Mouse (Mus musculus) brain, embryonic 14.5 days (tissue): ENCODE results near the gene Gm10153. TPM values are rescaled to one million over a fixed set of nuclear protein-coding genes. Genes with fewer than 3 reads are reported as not detected.
"Not testable (repeated sequence)": the region's sequence is repeated elsewhere in the genome, so short reads cannot be mapped to it uniquely, and the experiment has no call there.

Experiments
- DNase-seq: peaks from one replicate; pipeline ENCODE4 v3.0.0-alpha.2; 2011; ENCODE audit warnings: low read depth
- CTCF ChIP-seq: fragments of 200-500 bp; IDR thresholded peaks from 2 replicates; pipeline ENCODE4 v1.5.1; 2012; ENCODE audit warnings: inconsistent platforms, mild to moderate bottlenecking, moderate library complexity, borderline replicate concordance; ENCODE audit not compliant: insufficient read depth, insufficient read length; ENCODE audit errors: extremely low read depth
- POLR2A ChIP-seq: fragments of 200-500 bp; IDR thresholded peaks from 2 replicates; pipeline ENCODE4 v1.6.1; 2012; ENCODE audit warnings: mild to moderate bottlenecking, inconsistent platforms, borderline replicate concordance; ENCODE audit not compliant: poor library complexity, insufficient read depth, insufficient read length, severe bottlenecking; ENCODE audit errors: extremely low read depth
- polyA plus RNA-seq: library from polyadenylated mRNA; depleted of rRNA; stranded (reverse); fragments of >200 nt; gene quantifications from 2 replicates; pipeline ENCODE4 v1.2.3, GENCODE M21; 2012; rRNA removed

Gm10153 gene
- polyA plus RNA-seq, 1 experiment = not detected

DNA sequence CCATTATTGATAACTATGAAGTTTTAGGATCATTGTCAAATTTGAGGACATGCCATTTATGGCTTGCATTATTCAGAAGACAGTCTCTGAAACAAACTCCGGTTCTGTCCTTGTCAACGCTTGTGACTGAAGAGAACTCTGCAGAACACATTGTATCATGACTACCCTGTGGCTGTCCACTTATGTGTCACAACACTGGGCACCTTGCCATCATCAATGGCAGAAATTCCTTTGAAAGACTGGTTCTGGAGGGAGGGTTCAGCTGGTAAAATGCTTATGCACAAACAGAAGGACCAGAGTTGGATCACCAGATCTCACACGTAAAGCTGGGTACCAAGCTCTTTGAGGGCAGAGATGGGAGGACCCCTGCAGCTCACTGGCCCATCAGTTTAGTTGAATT, 30.8 kb downstream of the Gm10153 start:
- TF ChIP-seq POLR2A (no peak), CTCF (no peak)

GRCm38 (mm10) chr7:142157013-142157412, 33.2 kb downstream of the Gm10153 start, which contains the start of gene Gm29735:
Gene Gm29735, minus strand, starts transcription at chr7:142157113.
- not testable (repeated sequence) for DNase-seq

More for the DNA sequence above, 30.8 kb downstream of the Gm10153 start:
- no peak for DNase-seq

- DNase-seq = peak; percentile 2
- no peak for TF ChIP-seq POLR2A
- no peak for TF ChIP-seq CTCF
Observed at GRCm38 (mm10) chr7:142155308-142155707, 34.9 kb downstream of the Gm10153 start.

DNA sequence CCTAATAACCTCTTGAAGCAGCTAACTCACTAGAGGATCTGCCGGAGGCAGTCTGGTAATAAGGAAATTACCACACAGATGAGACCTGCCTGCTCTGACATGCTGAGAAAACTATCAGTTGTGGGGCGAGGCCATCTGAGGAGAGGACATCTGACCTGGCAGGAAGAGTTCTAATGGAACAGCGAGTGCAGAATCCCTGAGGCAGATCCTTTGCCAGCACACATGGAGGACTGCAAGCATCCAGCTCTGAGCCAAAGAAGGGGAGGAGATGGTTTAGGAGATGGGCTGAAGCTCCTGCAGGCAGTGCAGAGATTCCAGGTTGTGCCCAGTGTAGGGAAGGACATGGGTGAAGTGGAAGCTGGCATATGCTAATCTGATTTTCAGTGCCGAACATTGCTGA, 38.0 kb downstream of the Gm10153 start:
- TF ChIP-seq CTCF = no peak
- TF ChIP-seq POLR2A = no peak
- no peak for DNase-seq

GRCm38 (mm10) chr7:142148633-142149032, 41.6 kb downstream of the Gm10153 start:
- TF ChIP-seq POLR2A = no peak
- TF ChIP-seq CTCF = no peak
- no peak for DNase-seq

GRCm38 (mm10) chr7:142146033-142146432, 44.2 kb downstream of the Gm10153 start:
- peak; percentile 73 for DNase-seq
- TF ChIP-seq POLR2A (no peak), CTCF (peak; percentile 60; the same call in 1 of the 2 replicates)

DNA sequence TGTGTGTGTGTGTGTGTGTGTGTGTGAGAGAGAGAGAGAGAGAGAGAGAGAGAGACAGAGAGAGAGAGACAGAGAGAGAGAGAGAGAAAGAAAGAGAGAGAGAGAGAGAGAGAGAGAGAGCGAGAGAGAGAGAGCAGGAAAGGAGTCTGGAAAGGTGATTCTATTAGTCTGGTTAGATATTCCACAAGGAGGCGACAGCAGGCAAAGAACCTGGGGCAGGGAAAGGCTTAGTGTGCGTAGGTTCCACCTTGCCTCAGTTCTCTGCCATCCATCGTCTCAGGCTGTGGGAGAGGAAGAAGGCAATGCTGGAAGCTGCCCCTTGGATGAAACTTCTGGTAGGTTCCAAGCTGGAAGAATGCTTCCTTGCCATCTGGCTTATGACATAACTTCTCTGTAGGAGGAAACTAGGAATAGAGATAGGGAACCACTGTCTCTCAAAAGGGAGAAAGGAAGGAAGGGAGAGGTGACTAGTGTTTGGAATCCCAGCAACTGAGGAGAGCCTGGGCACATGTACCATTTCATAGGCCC, 44.7 kb downstream of the Gm10153 start:
- DNase-seq = no peak
- TF ChIP-seq POLR2A = no peak

DNA sequence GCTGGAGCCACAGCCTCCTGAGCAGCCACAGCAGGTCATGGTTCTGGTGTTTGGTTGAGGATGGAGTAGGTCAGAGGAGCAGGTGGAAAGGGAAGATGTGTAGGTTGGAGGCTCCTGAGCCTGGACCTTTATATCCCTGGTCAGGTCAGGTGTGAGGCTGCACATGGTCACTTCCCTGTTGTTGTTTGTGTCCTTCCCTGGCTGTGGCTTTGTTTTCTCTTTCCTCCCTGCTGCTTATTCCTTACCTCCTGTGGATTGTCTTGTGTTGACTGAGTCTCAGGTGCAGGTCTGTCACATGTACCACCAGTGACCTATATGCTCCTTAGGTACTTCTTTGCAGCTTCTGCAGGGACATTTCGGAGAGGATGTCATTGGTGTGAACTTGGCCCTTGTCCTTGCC, 45.7 kb downstream of the Gm10153 start, which contains the start of gene Gm45337:
Gene Gm45337, minus strand, starts transcription at position 101 of the 400 bp plus-strand sequence.
- TF ChIP-seq CTCF = no peak
- TF ChIP-seq POLR2A = no peak
- no peak for DNase-seq

DNA sequence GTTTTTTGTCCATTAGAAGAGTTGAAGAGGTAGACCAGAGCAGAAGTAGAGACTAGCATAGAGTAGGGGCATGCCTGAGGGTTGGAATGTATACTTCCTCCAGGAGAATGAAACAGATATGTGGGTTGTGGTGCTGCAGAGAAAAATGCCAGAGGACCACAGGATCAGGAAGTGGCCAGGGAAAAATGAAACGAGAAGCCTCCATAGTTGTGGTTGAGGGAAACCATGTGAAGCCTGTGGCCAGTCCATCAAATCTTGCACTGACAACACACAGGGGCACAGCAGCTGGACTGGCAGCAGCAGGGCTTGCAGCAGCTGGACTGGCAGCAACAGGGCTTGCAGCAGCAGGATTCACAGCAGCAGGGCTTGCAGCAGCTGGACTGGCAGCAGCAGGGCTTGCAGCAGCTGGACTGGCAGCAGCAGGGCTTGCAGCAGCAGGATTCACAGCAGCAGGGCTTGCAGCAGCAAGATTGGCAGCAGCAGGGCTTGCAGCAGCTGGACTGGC, 46.6 kb downstream of the Gm10153 start:
- not testable (repeated sequence) for DNase-seq

GRCm38 (mm10) chr7:142140696-142141095, 49.5 kb downstream of the Gm10153 start:
- DNase-seq = no peak
- TF ChIP-seq POLR2A (no peak), CTCF (no peak)

Other genes starting within 250 kb of the Gm10153 start
- 179 and 184 TPM in 2 replicates for gene Brsk2, start 240.6 kb downstream of the Gm10153 start, polyA plus RNA-seq
- 39.4 and 46.5 TPM in 2 replicates for gene Mob2, start 129.3 kb downstream of the Gm10153 start, polyA plus RNA-seq
- 93.1 and 145 TPM in 2 replicates for gene Dusp8, start 94.5 kb downstream of the Gm10153 start, polyA plus RNA-seq
- not detected in 2 replicates for gene Gm45618, start 69.7 kb downstream of the Gm10153 start, polyA plus RNA-seq
- not detected in 2 replicates for gene Gm39115, start 54.4 kb downstream of the Gm10153 start, polyA plus RNA-seq
- 0.06 TPM in 1 of 2 replicates, not detected in the other for gene Gm45337, start 45.8 kb downstream of the Gm10153 start, polyA plus RNA-seq
- not detected in 2 replicates for gene Gm29735, start 33.3 kb downstream of the Gm10153 start, polyA plus RNA-seq
- not detected in 2 replicates for gene Gm4553, start 24.6 kb downstream of the Gm10153 start, polyA plus RNA-seq
- gene Krtap5-2, start 14.4 kb downstream of the Gm10153 start, polyA plus RNA-seq = not detected in 2 replicates
- not detected in 2 replicates for gene Krtap5-3, start 11.0 kb upstream of the Gm10153 start, polyA plus RNA-seq
- gene Gm7579, start 21.5 kb upstream of the Gm10153 start, polyA plus RNA-seq = not detected in 2 replicates
- not detected in 2 replicates for gene Krtap5-5, start 39.6 kb upstream of the Gm10153 start, polyA plus RNA-seq
- not detected in 2 replicates for gene Gm40460, start 50.7 kb upstream of the Gm10153 start, polyA plus RNA-seq
- gene Gm2431, start 68.0 kb upstream of the Gm10153 start, polyA plus RNA-seq = not detected in 2 replicates
- gene Gm4559, start 84.0 kb upstream of the Gm10153 start, polyA plus RNA-seq = not detected in 2 replicates
- gene Krtap5-1, start 106.7 kb upstream of the Gm10153 start, polyA plus RNA-seq = not detected in 2 replicates
- not detected in 2 replicates for gene Krtap5-4, start 113.2 kb upstream of the Gm10153 start, polyA plus RNA-seq
- gene Ifitm10, start 183.4 kb upstream of the Gm10153 start, polyA plus RNA-seq = 2.8 and 2.9 TPM in 2 replicates
- gene Gm49369, start 192.3 kb upstream of the Gm10153 start, polyA plus RNA-seq = 0.12 and 0.14 TPM in 2 replicates
- gene Ctsd, start 197.6 kb upstream of the Gm10153 start, polyA plus RNA-seq = 186 and 216 TPM in 2 replicates
- gene Syt8, start 244.5 kb upstream of the Gm10153 start, polyA plus RNA-seq = 0.23 and 0.44 TPM in 2 replicates